Mouse (Mus musculus) ES-E14 (cell line): ENCODE measurements around the gene Vdr.

Experiments used
- CHD2 ChIP-seq: IDR thresholded peaks from 2 replicates; pipeline ENCODE4 v1.6.1; 2014; ENCODE audit warnings: mild to moderate bottlenecking, low read depth, low read length, inconsistent platforms
- HCFC1 ChIP-seq: IDR thresholded peaks from 2 replicates; pipeline ENCODE4 v1.6.1; 2012; ENCODE audit warnings: low read length, inconsistent platforms, borderline replicate concordance; ENCODE audit not compliant: insufficient read depth
- MAFK ChIP-seq: IDR thresholded peaks from 2 replicates; pipeline ENCODE4 v1.6.1; 2014; ENCODE audit warnings: mild to moderate bottlenecking, low read depth, low read length, inconsistent platforms; ENCODE audit not compliant: insufficient read depth
- ZC3H11A ChIP-seq: IDR thresholded peaks from 2 replicates; pipeline ENCODE4 v1.6.1; 2012; ENCODE audit warnings: low read depth, mild to moderate bottlenecking, inconsistent platforms, low read length, borderline replicate concordance
- ZNF384 ChIP-seq: IDR thresholded peaks from 2 replicates; pipeline ENCODE4 v1.6.1; 2012; ENCODE audit warnings: low read depth, low read length, inconsistent platforms

DNA sequence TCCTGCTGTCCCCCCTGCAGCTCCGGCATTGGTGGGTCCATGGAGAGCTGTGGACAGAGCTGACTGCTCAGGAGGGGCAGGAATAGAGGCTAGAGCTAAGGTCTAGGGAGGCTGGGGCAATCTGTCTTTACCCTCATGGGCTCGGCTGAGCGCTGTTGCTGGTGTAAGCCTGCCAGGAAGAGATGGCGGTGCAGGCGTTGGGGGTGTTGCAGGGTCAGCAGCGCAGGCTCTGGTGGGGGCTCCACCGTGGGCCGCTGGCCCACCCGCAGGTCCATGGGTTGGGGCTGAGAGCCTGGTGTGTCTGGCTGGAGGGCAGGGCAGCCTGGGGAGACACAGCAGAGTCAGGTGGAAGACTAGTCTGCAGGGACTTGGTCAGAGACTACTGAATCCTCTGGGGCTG lies 99.1 kb downstream of the Vdr start:
- TF ChIP-seq ZC3H11A (no peak), MAFK (no peak), CHD2 (no peak), HCFC1 (no peak), ZNF384 (no peak)
